Mouse (Mus musculus) stomach, embryonic 14.5 days (tissue): ENCODE measurements around the gene Tenm3. TPM values are rescaled to one million over a fixed set of nuclear protein-coding genes. Genes with fewer than 3 reads are reported as not detected.

Experiments
- ATAC-seq: fragments of 200-750 bp; cut with Nextera tagmentation; 2 replicates; pipeline ENCODE4 v1.8.0; 2017; ENCODE audit warnings: low read depth, moderate TSS enrichment; ENCODE audit not compliant: insufficient number of reproducible peaks, insufficient read depth, low FRiP score
- H3K27ac ChIP-seq: fragments of 300-500 bp; sonication (generic); 2 replicates; pipeline ENCODE4 v1.5.1; 2014; ENCODE audit warnings: mild to moderate bottlenecking, low read length, moderate library complexity, mixed read lengths
- H3K27me3 ChIP-seq: fragments of 300-500 bp; sonication (generic); 2 replicates; pipeline ENCODE4 v1.6.1; 2014; ENCODE audit warnings: low read length, control low read depth, mixed read lengths; ENCODE audit not compliant: control insufficient read depth, insufficient read depth
- H3K36me3 ChIP-seq: fragments of 300-500 bp; sonication (generic); 2 replicates; pipeline ENCODE4 v1.6.1; 2014; ENCODE audit warnings: mild to moderate bottlenecking, control low read depth, low read length, moderate library complexity, mixed read lengths; ENCODE audit not compliant: control insufficient read depth, insufficient read depth
- H3K4me1 ChIP-seq: fragments of 300-500 bp; sonication (generic); 2 replicates; pipeline ENCODE4 v1.6.1; 2014; ENCODE audit warnings: low read length, control low read depth, mixed read lengths; ENCODE audit not compliant: control insufficient read depth, insufficient read depth
- H3K4me2 ChIP-seq: fragments of 300-500 bp; sonication (generic); replicated peaks from 2 replicates; pipeline ENCODE4 v1.6.1; 2014; ENCODE audit warnings: low read depth, low read length, control low read depth
- H3K4me3 ChIP-seq: fragments of 300-500 bp; sonication (generic); 2 replicates; pipeline ENCODE4 v1.5.1; 2014; ENCODE audit warnings: low read depth, low read length, control low read depth
- H3K9ac ChIP-seq: fragments of 300-500 bp; sonication (generic); replicated peaks from 2 replicates; pipeline ENCODE4 v1.6.1; 2014; ENCODE audit warnings: low read depth, mild to moderate bottlenecking, control low read depth, low read length, moderate library complexity, mixed read lengths
- H3K9me3 ChIP-seq: fragments of 300-500 bp; sonication (generic); 2 replicates; pipeline ENCODE4 v1.6.1; 2016; ENCODE audit warnings: low read depth, low read length, control low read depth; ENCODE audit not compliant: control insufficient read depth
- WGBS: fragments of 180-500 bp; shearing (Covaris S2); extraction: QIAGEN DNeasy Blood & Tissue Kit; methylation state at CpG from one replicate; pipeline ENCODE4 v1.1.7; 2014; 5-methylcytosine and 5-hydroxymethylcytosine counted together
- polyA plus RNA-seq: library from polyadenylated mRNA; unstranded; fragments of >200 nt; fragmentation: Nextera tagmentation; extraction: Ambion mirVana; gene quantifications from 2 replicates; pipeline ENCODE4 v1.2.1, GENCODE M21; 2014

Tenm3 gene
- polyA plus RNA-seq, 1 experiment from 2014 or later = 29.8 TPM

DNA sequence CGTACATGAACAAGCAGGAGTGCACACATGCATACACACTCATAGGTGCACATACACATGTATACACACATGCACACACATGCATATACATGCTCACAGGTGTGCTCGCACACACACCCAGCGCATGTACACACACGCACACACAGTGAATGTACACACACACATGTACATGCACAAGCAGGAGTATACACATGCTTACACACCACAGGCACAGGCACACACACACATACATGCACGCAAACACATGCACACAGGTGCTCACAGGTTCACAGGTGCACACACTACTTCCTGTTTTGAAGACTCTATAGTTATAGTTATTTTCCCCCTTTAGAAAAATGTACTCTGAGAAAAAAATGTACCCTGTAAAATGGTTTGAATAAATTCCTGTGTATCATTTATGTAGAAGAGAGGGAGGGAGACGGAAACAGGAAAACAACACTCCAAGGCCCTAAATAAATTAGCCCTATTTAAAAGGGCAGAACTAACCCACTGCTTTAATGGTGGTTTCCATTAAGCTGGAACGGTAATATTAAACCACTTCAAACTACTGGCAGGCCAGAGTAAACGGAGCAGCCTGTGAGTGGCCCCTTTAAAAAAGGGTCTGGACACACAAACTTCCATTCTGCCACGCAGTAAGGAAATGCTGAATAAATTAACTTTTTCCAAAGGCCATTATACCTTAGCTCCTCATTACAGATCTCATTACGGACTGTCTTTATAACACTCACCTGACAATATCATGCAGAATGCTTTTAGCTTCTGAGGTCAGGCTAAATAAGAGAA, 335.8 kb downstream of the Tenm3 start:
- Histone ChIP-seq H3K4me2 (no peak overlapping the region), H3K9me3 (no peaks in the 10 kb centered on the region), H3K27me3 (no peaks in the 10 kb centered on the region), H3K36me3 (no peaks in the 10 kb centered on the region), H3K4me3 (no peak overlapping the region), H3K4me1 (0 out of 2 replicates have a peak, but pooled peaks cover 2% of the 10 kb centered on the region), H3K27ac (no peak overlapping the region), H3K9ac (no peak overlapping the region)
- ATAC-seq = no peak
- 73% methylated on average over 10 of the region's 10 CpGs for WGBS

DNA sequence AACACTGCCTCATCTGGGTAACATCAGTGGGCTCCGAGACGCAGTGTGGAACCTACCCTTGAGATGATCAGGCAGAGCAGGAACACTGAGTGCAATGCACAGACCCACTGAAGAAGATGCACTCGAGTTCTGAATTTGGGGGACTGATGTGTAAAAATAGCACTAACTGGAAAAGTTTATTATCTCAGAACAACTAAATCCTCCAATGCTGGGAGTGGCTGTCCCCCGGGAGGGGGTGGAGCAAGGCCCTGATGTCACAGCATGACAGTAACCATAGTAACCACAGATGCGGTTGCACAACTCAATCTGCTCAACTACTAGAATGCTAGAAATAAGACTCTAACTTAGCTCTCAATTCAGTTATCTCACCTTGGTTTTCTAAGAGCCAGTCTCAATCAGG, 351.3 kb downstream of the Tenm3 start:
- Histone ChIP-seq H3K4me3 (no peak overlapping the region), H3K4me1 (0 out of 2 replicates have a peak, but pooled peaks cover 3% of the 10 kb centered on the region), H3K9me3 (no peaks in the 10 kb centered on the region), H3K36me3 (no peaks in the 10 kb centered on the region), H3K4me2 (no peak overlapping the region), H3K27ac (no peak overlapping the region), H3K27me3 (no peaks in the 10 kb centered on the region), H3K9ac (no peak overlapping the region)
- no peak for ATAC-seq
- WGBS = 86% methylated on average over 5 of the region's 5 CpGs

DNA sequence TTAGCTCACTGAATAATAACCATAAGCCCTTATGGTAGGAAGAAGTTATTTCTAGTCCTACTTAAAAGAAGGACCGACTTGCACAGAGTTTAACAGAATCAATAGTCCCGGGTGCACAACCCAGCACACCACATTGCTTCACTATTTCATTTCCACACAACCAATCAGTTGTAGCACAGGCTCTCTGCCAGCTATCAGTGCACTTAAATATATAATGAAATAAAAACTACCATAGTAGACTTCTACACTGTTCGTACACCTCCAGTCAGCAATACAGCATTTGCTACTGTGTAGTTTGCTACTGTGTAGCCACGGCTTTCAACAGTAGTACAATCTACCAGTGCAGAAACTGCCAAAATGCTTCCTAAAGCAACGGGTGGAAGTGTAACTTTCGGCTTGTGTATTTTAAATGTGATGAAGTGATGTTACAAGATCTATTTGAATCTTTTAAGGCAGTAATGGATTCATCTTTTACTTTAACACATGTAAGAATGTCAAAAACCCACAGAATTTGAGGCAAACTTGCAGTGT, 353.1 kb downstream of the Tenm3 start:
- no peaks in the 10 kb centered on the region for H3K27me3 ChIP-seq
- no peaks in the 10 kb centered on the region for H3K9me3 ChIP-seq
- H3K4me1 ChIP-seq = 0 out of 2 replicates have a peak, but pooled peaks cover 3% of the 10 kb centered on the region
- H3K9ac ChIP-seq = no peak overlapping the region
- no peak for ATAC-seq
- H3K27ac ChIP-seq = no peak overlapping the region
- H3K4me3 ChIP-seq = no peak overlapping the region
- no peak overlapping the region for H3K4me2 ChIP-seq
- no peaks in the 10 kb centered on the region for H3K36me3 ChIP-seq
- WGBS = 77% methylated on average over 6 of the region's 6 CpGs

DNA sequence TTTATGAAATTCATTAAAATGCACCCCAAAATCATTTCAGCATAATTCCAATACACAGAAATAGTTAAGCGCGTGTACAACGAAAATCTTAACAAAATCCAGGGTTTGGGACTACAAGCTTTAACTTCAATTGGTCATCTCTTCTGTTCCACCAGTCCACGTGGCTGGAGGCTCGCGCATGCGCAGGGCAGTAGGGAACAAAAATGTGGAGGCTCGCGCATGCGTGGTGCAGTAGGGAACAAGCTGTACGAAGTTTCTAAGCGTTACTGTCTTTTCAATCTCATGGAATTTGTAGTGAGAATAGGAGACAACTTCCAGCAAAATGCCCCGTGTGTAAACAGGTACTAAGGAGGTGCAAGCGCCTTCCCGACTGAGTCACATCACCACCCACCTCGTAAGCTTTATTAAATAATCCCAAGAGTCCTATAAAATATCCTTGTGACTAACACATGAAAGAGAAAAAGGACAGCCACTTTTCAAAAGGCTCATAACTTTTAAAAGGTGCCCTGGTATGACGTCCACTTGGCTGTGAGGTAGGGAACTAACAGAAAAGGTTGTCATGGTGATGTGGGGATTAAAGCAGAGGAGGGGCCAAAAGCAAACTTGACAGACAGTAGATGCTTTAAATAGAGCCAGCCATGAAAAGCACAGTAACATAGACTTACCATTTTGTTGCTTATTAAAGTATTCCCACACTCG, 353.7 kb downstream of the Tenm3 start:
- Histone ChIP-seq H3K9me3 (no peaks in the 10 kb centered on the region), H3K4me1 (0 out of 2 replicates have a peak, but pooled peaks cover 3% of the 10 kb centered on the region), H3K4me3 (no peak overlapping the region), H3K4me2 (no peak overlapping the region), H3K36me3 (no peaks in the 10 kb centered on the region), H3K27ac (no peak overlapping the region), H3K27me3 (no peaks in the 10 kb centered on the region), H3K9ac (no peak overlapping the region)
- 83% methylated on average over 18 of the region's 18 CpGs for WGBS
- no peak for ATAC-seq

DNA sequence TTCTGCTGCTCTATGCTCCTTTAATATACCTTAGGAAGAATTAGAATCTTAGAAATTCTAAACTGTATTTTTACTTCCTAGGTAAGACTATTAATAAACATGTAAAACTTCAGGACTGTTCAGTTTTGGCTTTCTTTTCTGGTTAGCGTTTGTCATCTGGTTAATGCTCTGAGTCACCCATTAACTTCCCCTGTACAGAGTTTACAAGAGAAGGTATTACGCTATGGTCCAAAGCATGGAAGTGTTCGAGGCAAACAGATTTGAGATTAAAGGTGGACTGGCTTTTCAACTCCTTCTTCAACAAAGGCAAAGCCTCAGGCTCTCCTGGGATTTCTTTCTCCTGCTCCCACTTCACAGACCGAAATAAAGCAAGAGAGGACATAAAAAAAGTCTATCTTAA, 354.3 kb downstream of the Tenm3 start:
- Histone ChIP-seq H3K4me1 (0 out of 2 replicates have a peak, but pooled peaks cover 3% of the 10 kb centered on the region), H3K4me3 (no peak overlapping the region), H3K27me3 (no peaks in the 10 kb centered on the region), H3K9me3 (no peaks in the 10 kb centered on the region), H3K9ac (no peak overlapping the region), H3K36me3 (no peaks in the 10 kb centered on the region), H3K4me2 (no peak overlapping the region), H3K27ac (no peak overlapping the region)
- WGBS = 59% methylated on average over 4 of the region's 4 CpGs
- ATAC-seq = no peak

DNA sequence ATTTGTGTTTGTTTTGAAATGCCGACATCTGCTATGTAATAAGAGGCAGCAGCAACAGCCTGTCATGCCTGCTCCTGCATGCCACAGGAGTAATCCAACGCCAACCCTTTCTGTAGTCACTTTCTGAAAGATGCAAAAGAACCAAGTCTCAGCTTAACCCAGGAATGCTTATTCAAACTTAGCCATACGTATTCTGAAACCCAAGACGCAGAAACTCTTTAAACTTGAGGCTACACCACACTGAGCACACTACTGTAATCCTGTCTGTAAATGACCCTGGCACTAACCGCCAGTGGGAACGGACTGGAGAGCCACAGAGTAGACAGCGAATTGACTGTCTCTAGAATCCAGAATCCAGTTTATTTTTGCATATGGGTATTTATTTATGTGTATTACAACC, 354.9 kb downstream of the Tenm3 start:
- ATAC-seq = no peak
- H3K9ac ChIP-seq = no peak overlapping the region
- no peak overlapping the region for H3K27ac ChIP-seq
- H3K4me3 ChIP-seq = no peak overlapping the region
- 0 out of 2 replicates have a peak, but pooled peaks cover 3% of the 10 kb centered on the region for H3K4me1 ChIP-seq
- 64% methylated on average over 7 of the region's 7 CpGs for WGBS
- no peaks in the 10 kb centered on the region for H3K9me3 ChIP-seq
- no peaks in the 10 kb centered on the region for H3K36me3 ChIP-seq
- H3K4me2 ChIP-seq = no peak overlapping the region
- H3K27me3 ChIP-seq = no peaks in the 10 kb centered on the region

DNA sequence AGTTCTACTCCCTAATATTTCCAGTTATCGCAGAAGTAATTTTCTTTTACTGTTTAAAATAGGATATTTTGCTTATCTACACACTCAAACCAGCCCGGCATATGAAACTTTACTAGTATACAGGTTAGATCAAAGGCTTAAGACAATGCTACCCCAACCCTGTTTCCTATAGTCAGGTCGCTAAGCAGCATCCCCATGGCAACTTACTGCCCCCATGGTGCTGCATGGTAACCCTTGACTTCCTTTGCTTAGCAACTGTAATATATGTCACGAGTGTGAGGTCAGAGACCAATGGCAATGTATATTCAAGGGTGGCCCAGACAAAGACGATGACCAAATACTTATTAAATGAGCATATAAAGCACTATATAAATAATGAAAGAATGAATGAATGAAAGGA, 359.6 kb downstream of the Tenm3 start:
- Histone ChIP-seq H3K9ac (no peak overlapping the region), H3K4me3 (no peak overlapping the region), H3K4me1 (no peaks in the 10 kb centered on the region), H3K36me3 (no peaks in the 10 kb centered on the region), H3K9me3 (no peaks in the 10 kb centered on the region), H3K4me2 (no peak overlapping the region), H3K27ac (no peak overlapping the region), H3K27me3 (no peaks in the 10 kb centered on the region)
- WGBS = 78% methylated on average over 5 of the region's 5 CpGs
- no peak for ATAC-seq

DNA sequence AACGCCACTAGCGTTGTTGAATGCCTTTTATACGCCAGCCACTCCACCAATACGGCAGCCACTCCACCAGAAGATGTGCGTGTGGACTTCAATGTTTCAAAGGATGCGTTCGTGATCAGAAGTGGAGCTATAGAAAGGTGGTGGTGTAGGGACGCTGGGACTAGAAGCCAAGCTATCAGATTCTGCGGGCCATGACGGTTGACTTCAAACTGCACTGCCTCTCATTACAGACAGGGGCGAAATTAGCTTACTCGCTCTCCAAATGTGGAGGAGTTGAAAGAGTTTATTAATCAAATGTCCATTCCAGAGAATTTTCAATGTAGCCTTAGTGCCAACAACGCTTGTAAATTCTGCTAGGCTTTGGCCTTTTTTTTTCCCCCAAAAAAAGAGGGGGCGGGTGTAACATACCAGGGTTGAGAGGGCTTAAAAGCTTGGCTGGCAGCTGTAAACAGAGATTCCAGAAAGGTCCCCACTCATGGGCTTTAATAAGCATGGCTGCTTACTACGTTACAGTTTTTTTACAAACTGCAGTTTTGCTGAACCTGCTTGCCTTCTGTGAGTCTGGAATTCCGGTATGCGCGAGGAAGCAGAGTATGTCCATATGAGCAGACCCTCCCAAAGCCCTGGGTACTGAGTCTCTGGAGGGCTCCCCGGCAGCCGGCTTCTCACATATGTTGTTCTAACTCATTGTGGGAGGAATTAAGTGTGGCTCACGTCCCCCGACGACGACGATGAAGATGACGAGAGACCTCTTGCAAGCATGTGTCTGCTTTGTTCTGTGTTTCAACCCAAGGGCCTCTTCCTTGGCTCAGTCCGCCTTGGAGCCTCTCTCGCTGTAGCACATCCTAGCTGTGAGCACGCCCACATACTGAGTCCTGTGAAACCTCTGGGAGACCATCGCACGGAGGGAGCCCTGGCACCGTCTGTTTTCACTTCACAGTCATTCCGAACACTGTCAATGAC, 361.8 kb downstream of the Tenm3 start:
- Histone ChIP-seq H3K4me3 (no peak overlapping the region), H3K4me2 (no peak overlapping the region)
- 63% methylated on average over 33 of the region's 33 CpGs for whole genome bisulfite sequencing

More for the DNA sequence above, 361.8 kb downstream of the Tenm3 start:
- Histone ChIP-seq H3K27ac (peak overlapping the region; percentile 48; the same call in 1 of the 2 replicates), H3K36me3 (no peaks in the 10 kb centered on the region), H3K9me3 (no peaks in the 10 kb centered on the region), H3K9ac (no peak overlapping the region), H3K27me3 (no peaks in the 10 kb centered on the region), H3K4me1 (no peaks in the 10 kb centered on the region)
- ATAC-seq = peak; percentile 61; the same call in 1 of the 2 replicates
